Mouse (Mus musculus): ENCODE measurements around the gene Sp2. TPM values are rescaled to one million over a fixed set of nuclear protein-coding genes. Genes with fewer than 3 reads are reported as not detected.

The Sp2 gene
- total and polyA plus RNA-seq, 2 experiments from 2014 or later = 6.8 to 8.9 TPM

DNA sequence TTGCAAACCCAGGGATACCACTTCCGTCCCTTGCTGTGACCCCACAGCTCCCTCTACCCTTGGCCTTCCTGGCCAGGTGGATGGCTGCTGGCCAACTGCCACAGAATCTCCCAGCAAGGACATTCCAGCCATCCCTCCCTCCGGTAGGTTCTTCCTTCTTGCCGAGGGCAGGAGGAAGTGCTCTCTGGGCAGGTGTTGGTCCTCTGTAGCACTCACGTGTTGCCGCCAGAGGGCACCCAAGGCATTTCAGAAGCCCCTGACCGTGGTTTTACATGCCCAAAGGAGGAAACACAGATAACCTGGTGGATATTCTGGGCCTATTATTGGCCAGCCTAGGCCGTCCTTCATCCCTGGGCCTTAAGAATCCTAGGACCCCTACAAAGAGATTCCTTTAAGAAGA is 404 bp downstream of the Sp2 start:
- no peak overlapping the region for H3K27ac ChIP-seq (ENCODE audit: low read depth)
- H3K4me2 ChIP-seq (ENCODE audit: low read depth, low read length) = no peak overlapping the region
- TF ChIP-seq EP300 (IDR thresholded peaks at IDR 0.05; ENCODE audit: low read depth) (no peak), CTCF (IDR thresholded peaks at IDR 0.05; ENCODE audit: low read depth) (peak; percentile 90)
- no peak overlapping the region for H3K9ac ChIP-seq (replicated peaks; ENCODE audit: low read depth, low read length)
- 3% methylated on average over 7 of the region's 7 CpGs for WGBS
- ATAC-seq (ENCODE audit: insufficient read depth, low read depth) (no peak), DNase-seq (ENCODE audit: low spot score) (peak; percentile 79)
- no peaks in the 10 kb centered on the region; the same call in 1 of the 2 replicates for H3K4me1 ChIP-seq (ENCODE audit: control insufficient read depth, insufficient read depth)
- no peak overlapping the region for H3K4me3 ChIP-seq (ENCODE audit: low read depth, low read length)
- H3K27me3 ChIP-seq (ENCODE audit: control insufficient read depth, insufficient read depth, low read length) = peaks cover 35% of the 10 kb centered on the region
- H3K9me3 ChIP-seq (replicated peaks; ENCODE audit: control insufficient read depth, low read length) = no peaks in the 10 kb centered on the region
- no peaks in the 10 kb centered on the region for H3K36me3 ChIP-seq (replicated peaks; ENCODE audit: control insufficient read depth, insufficient read depth, low read length)

GRCm38 (mm10) chr11:96981461-96981860 is 1.3 kb downstream of the Sp2 start:
- Histone ChIP-seq H3K27ac (ENCODE audit: low read depth) (no peak overlapping the region), H3K9ac (replicated peaks; ENCODE audit: low read depth, low read length) (no peak overlapping the region), H3K4me2 (ENCODE audit: low read depth, low read length) (no peak overlapping the region), H3K4me3 (ENCODE audit: low read depth, low read length) (no peak overlapping the region), H3K27me3 (ENCODE audit: control insufficient read depth, insufficient read depth, low read length) (peaks cover 27% of the 10 kb centered on the region), H3K36me3 (replicated peaks; ENCODE audit: control insufficient read depth, insufficient read depth, low read length) (no peaks in the 10 kb centered on the region), H3K9me3 (replicated peaks; ENCODE audit: control insufficient read depth, low read length) (no peaks in the 10 kb centered on the region), H3K4me1 (ENCODE audit: control insufficient read depth, insufficient read depth) (no peaks in the 10 kb centered on the region; the same call in 1 of the 2 replicates)
- 71% methylated on average over 15 of the region's 15 CpGs for WGBS
- ATAC-seq (ENCODE audit: insufficient read depth, low read depth) (no peak), DNase-seq (ENCODE audit: low spot score) (no peak)
- TF ChIP-seq CTCF (IDR thresholded peaks at IDR 0.05; ENCODE audit: low read depth) (no peak), EP300 (IDR thresholded peaks at IDR 0.05; ENCODE audit: low read depth) (no peak)

DNA sequence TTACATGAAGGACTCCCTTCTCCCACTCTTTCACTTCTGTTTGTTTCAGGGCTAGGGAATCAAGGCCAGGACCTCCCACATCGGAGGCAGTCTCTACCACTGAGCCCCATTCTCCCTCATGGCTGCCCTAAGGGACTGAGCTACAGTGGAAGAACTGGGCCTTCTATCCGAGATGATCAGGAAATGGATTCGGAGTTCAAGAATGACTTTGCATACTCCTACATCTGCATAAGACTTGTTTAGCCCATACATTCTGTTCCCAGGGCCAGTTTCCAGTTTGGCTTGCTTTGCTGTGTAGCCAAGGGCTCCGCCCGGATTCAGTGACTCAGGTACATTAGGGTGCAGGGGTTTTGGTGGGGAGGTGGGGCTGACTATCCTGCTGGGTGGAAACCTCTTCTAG is 2.7 kb downstream of the Sp2 start:
- H3K4me2 ChIP-seq (ENCODE audit: low read depth, low read length) = no peak overlapping the region
- H3K4me1 ChIP-seq (ENCODE audit: control insufficient read depth, insufficient read depth) = peaks cover 12% of the 10 kb centered on the region; the same call in 1 of the 2 replicates
- TF ChIP-seq EP300 (IDR thresholded peaks at IDR 0.05; ENCODE audit: low read depth) (no peak), CTCF (IDR thresholded peaks at IDR 0.05; ENCODE audit: low read depth) (no peak)
- H3K27ac ChIP-seq (ENCODE audit: low read depth) = no peak overlapping the region
- H3K4me3 ChIP-seq (ENCODE audit: low read depth, low read length) = no peak overlapping the region
- ATAC-seq (ENCODE audit: insufficient read depth, low read depth) (no peak), DNase-seq (ENCODE audit: low spot score) (no peak)
- WGBS = 80% methylated on average over 5 of the region's 5 CpGs
- H3K27me3 ChIP-seq (ENCODE audit: control insufficient read depth, insufficient read depth, low read length) = peaks cover 15% of the 10 kb centered on the region
- no peaks in the 10 kb centered on the region for H3K36me3 ChIP-seq (replicated peaks; ENCODE audit: control insufficient read depth, insufficient read depth, low read length)
- H3K9ac ChIP-seq (replicated peaks; ENCODE audit: low read depth, low read length) = no peak overlapping the region
- no peaks in the 10 kb centered on the region for H3K9me3 ChIP-seq (replicated peaks; ENCODE audit: control insufficient read depth, low read length)

DNA sequence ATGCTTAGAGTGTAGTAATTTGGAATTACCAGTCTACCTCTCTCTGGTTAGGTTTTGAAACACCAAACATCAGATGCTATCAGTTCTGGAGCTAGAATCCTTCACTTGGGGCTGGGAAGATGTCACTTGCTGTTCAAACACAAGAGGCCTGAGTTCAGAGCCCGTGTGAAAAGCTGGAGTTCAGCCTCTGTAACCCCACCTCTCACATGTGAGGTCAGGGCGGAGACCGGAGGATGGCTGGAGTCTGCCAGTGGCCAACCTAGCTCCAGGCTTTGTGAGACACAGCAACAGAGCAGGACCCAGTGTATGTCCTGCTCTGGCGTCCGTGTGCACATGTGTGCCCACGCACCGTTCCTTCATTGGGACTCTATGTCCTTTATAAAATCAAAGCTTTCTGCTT is 3.4 kb downstream of the Sp2 start:
- Histone ChIP-seq H3K4me2 (ENCODE audit: low read depth, low read length) (no peak overlapping the region), H3K4me1 (ENCODE audit: control insufficient read depth, insufficient read depth) (peaks cover 12% of the 10 kb centered on the region; the same call in 1 of the 2 replicates), H3K4me3 (ENCODE audit: low read depth, low read length) (no peak overlapping the region), H3K27me3 (ENCODE audit: control insufficient read depth, insufficient read depth, low read length) (peaks cover 8% of the 10 kb centered on the region; the same call in 1 of the 2 replicates), H3K9me3 (replicated peaks; ENCODE audit: control insufficient read depth, low read length) (no peaks in the 10 kb centered on the region), H3K36me3 (replicated peaks; ENCODE audit: control insufficient read depth, insufficient read depth, low read length) (no peaks in the 10 kb centered on the region), H3K27ac (ENCODE audit: low read depth) (no peak overlapping the region), H3K9ac (replicated peaks; ENCODE audit: low read depth, low read length) (no peak overlapping the region)
- ATAC-seq (ENCODE audit: insufficient read depth, low read depth) (no peak), DNase-seq (ENCODE audit: low spot score) (no peak)
- TF ChIP-seq CTCF (IDR thresholded peaks at IDR 0.05; ENCODE audit: low read depth) (no peak), EP300 (IDR thresholded peaks at IDR 0.05; ENCODE audit: low read depth) (no peak)
- 76% methylated on average over 7 of the region's 7 CpGs for WGBS

DNA sequence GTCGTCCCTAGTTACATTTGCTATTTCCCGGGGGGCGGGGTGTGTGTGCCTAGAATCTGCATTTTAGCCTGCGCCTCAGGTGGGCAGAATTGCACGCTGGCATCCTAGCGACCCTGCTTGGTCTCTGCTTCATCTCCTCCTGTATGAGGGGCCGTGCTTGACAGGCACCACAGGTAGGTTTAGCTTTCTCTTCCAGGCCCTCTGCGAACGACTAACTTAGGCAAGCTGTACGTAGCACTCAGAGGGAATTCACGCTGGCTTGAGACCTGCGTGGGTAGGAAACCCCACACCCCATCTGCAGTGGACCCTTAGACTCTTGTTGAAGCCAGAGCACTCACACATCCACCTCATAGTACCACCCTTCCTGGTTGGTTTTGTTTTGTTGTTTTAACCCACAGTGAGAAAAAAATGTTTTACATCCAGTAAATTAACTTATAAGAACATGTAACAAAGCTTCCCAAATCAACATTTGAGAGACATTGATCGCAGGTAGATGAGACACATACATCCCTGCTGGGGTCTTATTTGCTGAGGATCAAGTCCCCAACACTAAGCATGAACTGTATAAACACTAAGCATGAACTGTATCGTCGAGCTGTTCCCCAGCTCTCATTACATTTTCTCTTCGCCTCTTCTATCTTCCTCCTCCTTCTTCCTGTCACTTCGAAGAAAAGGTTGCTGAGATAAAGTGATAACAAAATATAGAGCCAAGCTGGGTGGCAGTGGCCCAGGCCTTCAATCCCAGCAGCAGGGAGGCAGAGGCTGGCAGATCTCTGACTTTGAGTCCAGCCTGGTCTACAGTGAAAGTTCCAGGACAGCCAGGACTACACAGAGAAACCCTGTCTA is 4.1 kb downstream of the Sp2 start:
- no peaks in the 10 kb centered on the region for H3K9me3 ChIP-seq (replicated peaks; ENCODE audit: control insufficient read depth, low read length)
- H3K27me3 ChIP-seq (ENCODE audit: control insufficient read depth, insufficient read depth, low read length) = peaks cover 1% of the 10 kb centered on the region; the same call in 1 of the 2 replicates
- no peak for ATAC-seq (ENCODE audit: insufficient read depth, low read depth)
- peak overlapping the region; percentile 74 for H3K4me2 ChIP-seq (ENCODE audit: low read depth, low read length)
- no peak for DNase-seq (ENCODE audit: low spot score)
- peak overlapping the region; percentile 53 for H3K9ac ChIP-seq (replicated peaks; ENCODE audit: low read depth, low read length)
- TF ChIP-seq CTCF (IDR thresholded peaks at IDR 0.05; ENCODE audit: low read depth) = no peak
- no peak for TF ChIP-seq EP300 (IDR thresholded peaks at IDR 0.05; ENCODE audit: low read depth)
- H3K27ac ChIP-seq (ENCODE audit: low read depth) = peak overlapping the region; percentile 82
- WGBS = 25% methylated on average over 17 of the region's 17 CpGs
- H3K4me3 ChIP-seq (ENCODE audit: low read depth, low read length) = peak overlapping the region; percentile 56
- H3K4me1 ChIP-seq (ENCODE audit: control insufficient read depth, insufficient read depth) = peaks cover 18% of the 10 kb centered on the region; the same call in 1 of the 2 replicates
- no peaks in the 10 kb centered on the region for H3K36me3 ChIP-seq (replicated peaks; ENCODE audit: control insufficient read depth, insufficient read depth, low read length)
